Mouse (Mus musculus): ENCODE measurements around the gene Ubash3a. TPM values are rescaled to one million over a fixed set of nuclear protein-coding genes. Genes with fewer than 3 reads are reported as not detected.
A peak's percentile ranks its signal among the peaks of the same experiment; 100 is the strongest.

The Ubash3a gene
- total RNA-seq, 2 experiments from 2014 or later: not detected

DNA sequence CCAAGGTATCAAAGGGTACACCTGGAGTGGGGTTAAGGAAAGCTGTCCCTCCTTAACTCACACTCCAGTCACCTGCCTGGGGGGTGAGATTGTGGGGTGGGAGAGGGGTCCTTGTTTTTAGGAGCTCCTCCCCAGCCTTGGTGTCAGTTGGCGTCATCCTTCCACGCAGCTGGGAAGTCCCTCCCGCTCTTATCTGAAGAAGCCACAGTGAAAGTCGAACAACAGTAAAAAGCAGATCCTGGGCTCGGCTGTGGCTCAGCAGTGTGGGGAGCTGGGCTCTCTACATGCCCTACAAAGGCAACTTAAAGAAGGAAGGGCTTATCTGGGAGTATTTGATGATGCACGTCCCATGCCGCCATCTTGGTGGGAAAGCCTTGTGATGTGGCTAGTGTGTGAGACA is 2.6 kb downstream of the Ubash3a start:
- intact Hi-C loops (cut with DNase I): no loop called here
- DNase-seq (ENCODE audit: low spot score in 2 of 2): no peak

DNA sequence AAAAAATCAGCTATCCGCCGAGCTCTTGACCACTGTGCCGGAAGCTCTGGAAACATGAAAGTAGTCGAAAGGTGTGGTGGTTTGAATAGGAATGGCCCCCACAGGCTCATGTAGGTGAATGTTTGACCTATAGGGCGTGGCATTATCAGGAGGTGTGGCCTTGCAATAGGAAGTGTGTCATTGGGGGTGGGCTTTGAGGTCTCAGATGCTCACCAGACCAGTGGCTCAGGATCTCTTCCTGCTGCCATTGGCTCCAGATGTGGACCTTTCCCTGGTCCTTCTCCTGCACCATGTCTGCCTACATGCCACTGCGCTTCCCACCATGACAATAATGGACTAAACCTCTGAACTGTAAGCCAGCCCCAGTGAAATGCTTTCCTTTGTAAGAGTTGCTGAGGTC is 4.2 kb downstream of the Ubash3a start:
- intact Hi-C loops (cut with DNase I): no loop called here
- no peak for DNase-seq (ENCODE audit: low spot score in 2 of 2)

DNA sequence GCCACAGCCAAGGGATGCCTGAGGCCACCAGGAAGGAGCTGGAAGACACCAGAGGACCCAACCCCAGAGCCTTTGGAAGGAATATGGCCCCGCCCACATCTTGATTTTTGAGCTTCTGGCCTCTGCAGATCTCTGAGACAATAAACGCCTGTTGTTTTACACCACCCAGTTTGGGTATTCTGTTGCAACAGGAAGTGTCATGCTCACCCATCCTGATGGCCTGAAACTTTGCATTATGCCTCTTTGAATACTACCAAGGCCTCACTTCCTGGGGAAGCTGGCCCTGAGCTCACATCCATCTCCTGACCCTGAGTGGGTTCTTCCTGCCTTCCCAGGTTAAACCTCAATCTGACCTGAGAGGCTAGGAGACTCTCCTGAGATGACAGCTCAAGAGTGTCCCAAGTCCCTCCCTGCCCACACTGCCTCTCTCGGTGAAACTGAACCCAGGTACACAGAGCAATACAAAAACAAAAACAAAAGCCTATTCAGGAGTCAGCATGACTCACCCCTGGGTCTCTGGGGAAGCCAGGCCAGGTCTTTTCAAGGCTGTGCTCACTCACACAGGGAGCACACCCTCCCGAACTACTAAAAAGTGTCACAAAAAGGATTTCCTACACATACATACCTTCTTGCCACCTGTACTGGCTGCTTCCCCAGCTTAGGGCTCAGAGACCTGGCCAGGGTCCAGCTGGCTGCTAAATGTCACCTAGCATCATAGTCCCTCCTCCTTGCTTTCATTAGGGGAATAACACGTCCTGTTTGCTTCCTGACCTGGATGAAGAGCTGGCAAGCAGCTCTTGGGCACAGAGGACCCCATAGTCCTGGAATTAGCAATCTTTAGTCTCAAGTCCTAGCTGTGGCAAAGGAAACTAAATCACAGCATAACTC is 8.6 kb downstream of the Ubash3a start:
- no peak for DNase-seq (ENCODE audit: low spot score in 2 of 2)
- intact Hi-C loops (cut with DNase I): no loop called here

DNA sequence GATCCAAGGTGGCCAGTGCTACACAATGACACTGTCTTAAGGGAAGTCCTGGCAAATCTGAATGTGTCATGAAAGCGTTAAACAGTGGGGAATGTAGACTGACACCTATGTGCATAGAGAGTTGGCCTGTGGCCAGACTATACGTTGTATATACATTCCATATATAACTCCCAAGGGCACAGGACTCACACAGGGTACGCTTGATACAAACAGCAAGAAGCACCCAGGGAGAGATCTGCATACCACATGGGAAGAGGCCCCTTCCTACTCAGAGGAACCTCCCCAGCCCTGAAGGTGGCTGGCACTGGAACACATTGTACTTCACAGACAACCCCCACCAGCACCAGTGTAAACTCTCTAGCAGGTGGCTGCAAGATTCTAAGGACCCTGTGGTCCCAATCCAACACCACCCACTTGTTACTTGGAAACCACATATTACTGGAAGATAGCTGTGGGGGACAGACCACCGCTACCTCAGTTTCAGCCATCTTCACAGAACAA is 15.2 kb downstream of the Ubash3a start:
- intact Hi-C loops (cut with DNase I): no loop called here
- peak in 1 of 2 experiments; percentile 28 for DNase-seq (ENCODE audit: low spot score in 2 of 2)

DNA sequence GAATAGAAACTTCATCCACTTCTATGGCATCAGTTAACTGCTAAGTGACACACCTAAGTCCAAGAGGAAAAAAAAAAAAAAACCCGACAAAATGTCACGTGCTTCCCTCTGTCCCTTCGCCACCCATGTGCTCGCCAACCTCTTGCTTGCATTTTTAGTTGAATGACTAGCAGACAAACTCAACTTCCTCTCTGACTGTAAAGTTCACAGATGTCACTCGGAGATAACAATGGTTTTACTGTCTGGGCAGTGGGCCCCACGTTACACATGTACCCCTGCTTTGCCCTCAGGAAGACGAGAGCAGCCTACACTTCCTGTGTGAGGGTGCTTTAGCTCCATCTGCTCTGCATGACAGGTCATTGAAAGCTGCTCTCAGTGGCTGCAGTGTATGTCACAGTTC is 16.2 kb downstream of the Ubash3a start:
- no peak for DNase-seq (ENCODE audit: low spot score in 2 of 2)
- intact Hi-C loops (cut with DNase I): no loop called here

DNA sequence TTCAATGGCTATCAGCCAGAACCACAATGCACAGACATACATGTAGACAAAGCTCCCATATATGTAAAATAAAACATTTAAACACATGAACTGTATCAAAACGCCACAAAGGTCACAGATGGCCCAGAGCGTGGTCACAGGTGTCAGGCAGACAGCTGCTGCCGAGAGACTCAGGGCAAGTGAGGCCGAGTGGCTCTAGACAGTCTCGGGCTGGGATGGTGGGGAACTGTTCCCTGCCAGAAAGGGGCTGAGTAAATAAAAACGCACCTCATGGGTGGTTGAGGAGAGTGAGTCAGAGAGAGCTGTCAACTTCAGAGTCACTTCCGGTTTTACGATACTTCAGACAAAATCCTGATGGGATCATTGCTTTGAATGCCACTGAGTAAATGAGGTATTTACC is 16.9 kb downstream of the Ubash3a start:
- intact Hi-C loops (cut with DNase I): no loop called here

DNA sequence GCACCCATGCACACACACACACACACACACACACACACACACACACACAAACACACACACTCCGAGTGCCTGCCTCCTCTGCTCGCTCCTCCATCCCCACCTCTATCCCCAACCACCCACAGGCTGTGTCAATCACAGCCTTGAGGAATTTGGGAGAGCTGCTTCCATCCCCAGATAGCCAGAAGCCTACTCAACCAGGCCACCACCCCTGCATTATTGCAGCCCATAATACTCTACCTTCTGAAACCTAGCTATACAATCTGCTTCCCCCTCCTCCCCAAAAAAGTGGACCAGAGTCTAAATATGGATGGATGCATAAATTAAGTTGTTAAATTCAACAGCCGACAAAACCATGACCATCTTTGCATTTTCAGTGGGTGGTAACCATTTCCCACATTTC is 18.7 kb downstream of the Ubash3a start:
- DNase-seq (ENCODE audit: low spot score in 2 of 2): peak; percentile 22 to 52
- intact Hi-C loops (cut with DNase I): no loop called here

More for the DNA sequence above, 16.9 kb downstream of the Ubash3a start:
- DNase-seq (ENCODE audit: low spot score in 2 of 2): no peak

DNA sequence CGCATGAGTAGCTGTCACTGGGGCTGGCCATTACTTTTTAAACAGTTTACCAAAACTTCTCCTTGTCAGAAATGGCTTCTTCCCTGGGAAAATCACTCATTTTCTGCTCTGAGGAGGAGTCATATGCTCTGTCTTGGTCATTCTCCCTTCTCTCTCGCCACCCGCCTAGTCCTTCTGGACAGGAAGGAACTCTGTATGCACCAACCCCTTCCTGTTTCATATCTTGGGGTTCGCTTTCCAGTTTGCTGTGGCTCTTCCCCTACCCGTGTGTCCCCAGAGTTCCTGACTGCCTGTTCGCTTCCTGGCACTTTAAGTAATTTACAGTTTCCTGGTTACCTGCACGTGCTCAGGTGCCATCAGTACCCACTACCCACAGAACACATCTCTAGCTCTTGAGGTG is 19.3 kb downstream of the Ubash3a start:
- intact Hi-C loops (cut with DNase I): no loop called here

DNA sequence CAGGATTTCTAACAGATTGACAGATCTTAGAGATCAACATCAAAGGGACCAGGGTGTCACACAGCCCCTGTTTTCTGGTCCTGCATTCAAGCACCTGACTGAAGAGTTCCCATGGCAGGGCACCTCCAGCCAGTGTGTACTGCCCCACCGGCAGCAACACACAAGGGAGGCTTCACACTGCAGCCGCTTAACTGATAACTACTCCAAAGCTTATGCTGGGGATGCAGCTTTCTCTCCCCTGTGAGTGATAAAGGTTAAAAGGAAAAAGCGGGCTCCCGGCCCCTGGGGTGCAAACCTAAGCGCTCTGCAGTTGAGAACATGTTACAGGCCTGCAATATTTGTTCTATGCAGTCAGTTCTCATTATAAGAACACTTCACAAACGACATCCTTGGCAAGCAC is 24.1 kb downstream of the Ubash3a start:
- intact Hi-C loops (cut with DNase I): no loop called here
- no peak for DNase-seq (ENCODE audit: low spot score in 2 of 2)

More for the DNA sequence above, 19.3 kb downstream of the Ubash3a start:
- no peak for DNase-seq (ENCODE audit: low spot score in 2 of 2)

DNA sequence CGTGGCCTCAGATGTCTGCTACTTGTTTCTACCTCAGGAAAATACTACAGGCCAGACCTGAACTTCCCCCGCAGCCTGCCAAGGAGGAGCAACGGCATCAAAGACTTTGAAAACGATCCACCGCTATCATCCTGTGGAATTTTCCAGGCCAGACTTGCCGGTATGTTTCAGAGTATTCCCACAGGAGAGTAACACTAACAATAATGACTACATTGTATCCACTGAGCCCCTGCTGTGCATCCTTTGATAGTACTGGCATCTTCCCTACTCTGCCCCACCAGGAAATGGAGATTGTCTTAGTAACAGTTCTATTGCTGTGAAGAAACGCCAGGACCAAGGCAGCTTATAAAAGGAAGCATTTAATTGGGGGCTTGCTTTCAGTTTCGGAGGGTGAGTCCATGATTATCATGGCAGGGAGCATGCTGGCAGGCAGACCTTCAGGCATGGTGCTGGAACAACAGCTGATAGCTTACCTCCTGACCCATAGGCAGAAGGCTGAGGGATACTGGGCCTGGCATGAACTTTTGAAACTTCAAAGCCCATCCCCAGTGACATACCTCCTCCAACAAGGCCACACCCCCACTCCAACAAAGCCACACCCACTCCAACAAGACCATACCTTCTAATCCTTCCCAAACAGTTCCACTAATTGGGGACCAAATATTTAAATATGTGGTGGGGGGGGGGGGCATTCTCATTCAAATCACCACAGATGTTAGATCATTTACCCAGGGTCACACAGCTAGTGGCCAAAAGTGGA is 24.8 kb downstream of the Ubash3a start:
- intact Hi-C loops (cut with DNase I): no loop called here
- DNase-seq (ENCODE audit: low spot score in 2 of 2): no peak

DNA sequence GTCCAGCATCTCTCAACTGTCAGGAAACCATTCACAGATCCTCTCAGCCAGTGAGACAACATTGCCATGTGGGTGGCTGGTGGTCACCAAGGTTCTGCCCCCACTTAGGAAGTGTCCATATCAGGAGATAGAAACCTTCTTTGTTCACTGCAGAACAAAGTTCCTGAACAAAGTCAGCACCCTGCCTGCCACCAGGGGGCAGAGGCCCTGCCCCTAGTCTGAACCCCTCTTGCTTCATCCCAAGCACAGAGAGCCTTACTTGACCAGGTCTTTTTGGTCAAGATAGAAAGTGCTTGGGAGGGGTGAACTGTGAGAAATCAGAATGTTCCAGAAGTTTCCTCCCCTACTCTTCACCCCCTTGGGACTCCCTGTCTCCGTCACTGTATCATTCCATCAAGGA is 28.2 kb downstream of the Ubash3a start:
- intact Hi-C loops (cut with DNase I): no loop called here
- DNase-seq (ENCODE audit: low spot score in 2 of 2): no peak

DNA sequence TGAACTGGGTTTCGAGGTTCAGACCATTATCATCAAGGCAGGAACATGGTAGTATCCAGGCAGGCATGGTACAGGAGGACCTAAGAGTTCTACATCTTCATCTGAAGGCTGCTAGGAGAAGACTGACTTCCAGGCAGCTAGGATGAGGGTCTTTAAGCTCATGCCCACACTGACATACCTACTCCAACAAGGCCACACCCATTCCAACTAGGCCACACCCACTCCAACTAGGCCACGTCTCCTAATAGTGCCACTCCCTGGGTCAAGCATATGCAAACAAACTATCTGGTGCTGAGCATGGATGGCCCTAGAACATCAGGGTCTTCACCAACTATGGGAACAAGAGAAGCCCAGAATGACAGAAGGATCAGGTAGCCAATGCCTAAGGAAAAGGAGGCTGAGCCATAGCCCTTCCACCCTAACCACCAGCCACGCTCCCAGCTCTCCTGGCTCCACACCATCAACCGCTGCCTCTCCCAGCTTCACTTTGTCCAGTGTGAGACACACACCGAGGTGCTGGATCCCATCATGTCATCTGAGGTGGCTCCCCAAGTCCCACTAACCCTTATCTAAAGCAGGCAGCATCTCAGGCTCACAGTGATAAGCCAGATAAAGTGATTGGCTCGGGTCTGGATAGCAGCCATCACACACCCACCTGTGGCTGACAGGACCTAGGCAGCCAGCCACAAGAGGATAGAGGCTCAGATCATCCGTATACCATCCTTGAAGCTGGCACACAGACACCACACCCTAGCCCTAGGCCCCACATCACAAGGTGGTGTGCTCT is 30.8 kb downstream of the Ubash3a start:
- DNase-seq (ENCODE audit: low spot score in 2 of 2): no peak
- intact Hi-C loops (cut with DNase I): no loop called here

DNA sequence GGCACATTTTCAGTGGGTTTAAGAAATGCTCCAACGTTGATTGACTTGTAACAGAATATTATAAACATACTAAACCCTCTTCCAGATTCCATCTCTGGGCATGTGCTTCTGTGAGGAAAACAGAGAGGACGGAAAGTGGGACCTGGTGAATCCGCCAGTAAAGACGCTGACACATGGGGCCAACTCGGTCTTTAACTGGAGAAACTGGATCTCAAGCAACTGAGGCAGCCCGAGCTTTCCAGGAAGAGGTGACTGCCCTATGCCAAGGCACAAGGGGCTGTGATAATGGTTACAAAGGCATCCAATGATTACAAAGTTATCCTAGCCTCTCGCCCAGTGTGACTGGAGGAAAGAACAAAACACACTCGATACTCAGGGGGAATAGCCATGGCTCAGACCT is 33.5 kb downstream of the Ubash3a start:
- DNase-seq (ENCODE audit: low spot score in 2 of 2): no peak
- intact Hi-C loops (cut with DNase I): no loop called here

DNA sequence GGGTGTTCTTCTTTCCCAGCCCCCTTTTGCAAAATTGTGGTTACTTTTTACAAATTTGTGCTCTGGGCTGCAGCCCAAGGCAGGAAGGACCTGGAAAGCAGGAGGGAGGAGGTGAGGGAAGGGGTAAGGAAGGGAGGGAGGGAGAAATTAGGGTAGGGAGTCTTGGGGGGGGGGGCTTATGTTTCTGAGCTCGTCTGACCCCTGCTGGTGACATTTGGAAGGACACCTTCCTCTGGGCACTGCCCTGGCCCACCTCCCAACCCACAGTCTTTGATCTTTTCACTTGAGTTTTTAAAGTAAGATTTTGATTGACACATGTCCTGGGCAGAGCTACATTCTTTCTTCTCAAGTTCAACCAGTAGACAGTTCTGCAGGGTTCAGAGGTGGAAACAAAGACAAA is 35.1 kb downstream of the Ubash3a start:
- intact Hi-C loops (cut with DNase I): no loop called here
- no peak for DNase-seq (ENCODE audit: low spot score in 2 of 2)

DNA sequence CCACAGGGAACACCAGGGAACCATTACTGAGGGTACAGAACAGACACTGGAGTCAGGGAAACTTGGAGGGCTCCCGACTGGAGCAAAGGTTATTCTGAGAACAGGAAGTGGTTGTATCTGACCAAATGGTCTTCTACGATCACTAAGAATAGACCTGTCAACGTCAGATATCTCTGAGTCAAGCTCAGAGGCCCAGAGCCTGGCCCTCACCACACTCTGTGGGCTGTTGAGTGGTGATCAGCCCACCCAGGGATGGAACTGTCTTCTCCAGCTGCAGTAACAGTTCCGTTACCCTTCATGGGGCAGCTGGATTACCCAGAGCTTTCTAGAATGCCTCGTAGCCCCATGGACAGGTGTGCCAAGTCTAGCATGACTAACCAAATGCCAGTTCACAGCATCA is 37.6 kb downstream of the Ubash3a start:
- no peak for DNase-seq (ENCODE audit: low spot score in 2 of 2)
- intact Hi-C loops (cut with DNase I): no loop called here

DNA sequence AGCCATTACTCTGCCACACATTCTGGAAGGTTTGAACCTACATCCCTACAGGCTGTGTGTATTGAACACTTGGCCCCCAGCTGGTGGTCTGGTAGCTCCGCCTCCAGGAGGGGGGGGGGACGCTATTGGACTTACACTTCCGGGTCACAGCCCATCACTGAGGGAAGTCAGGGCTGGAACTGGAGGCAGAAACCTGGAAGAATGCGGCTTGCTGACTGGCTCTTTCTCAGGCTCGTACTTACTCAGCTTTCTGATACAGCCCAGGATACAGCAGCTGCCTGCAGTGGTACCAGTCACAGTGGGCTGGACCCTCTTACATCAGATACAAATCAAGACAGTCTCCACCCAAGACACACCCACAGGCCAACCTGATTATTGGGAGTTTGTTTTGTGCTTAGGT is 39.5 kb downstream of the Ubash3a start:
- intact Hi-C loops (cut with DNase I): no loop called here
- no peak for DNase-seq (ENCODE audit: low spot score in 2 of 2)

DNA sequence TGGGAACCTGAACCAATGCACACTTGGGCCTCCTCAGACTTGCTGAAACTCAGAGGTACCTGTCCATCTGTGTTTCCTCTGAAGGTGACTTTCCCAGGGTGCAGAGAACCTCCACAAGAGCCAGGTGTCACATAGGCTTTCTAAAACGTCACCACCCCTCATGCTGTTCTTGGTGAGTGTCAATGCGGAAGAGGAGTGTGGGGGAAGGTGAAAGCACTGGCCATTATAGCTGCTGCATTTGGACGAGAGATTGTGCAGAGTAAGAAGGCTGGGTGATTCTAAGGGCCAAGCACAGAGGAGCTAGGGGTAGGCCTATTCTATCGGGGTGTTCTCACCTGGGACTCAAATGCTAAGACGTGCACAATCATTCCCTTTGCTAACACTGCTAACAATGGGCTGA is 46.3 kb downstream of the Ubash3a start:
- intact Hi-C loops (cut with DNase I): loop anchor here (1.0 kb wide), 1 partner anchor 54 kb away; no protein-coding TSS in a partner anchor
- no peak for DNase-seq (ENCODE audit: low spot score in 2 of 2)

DNA sequence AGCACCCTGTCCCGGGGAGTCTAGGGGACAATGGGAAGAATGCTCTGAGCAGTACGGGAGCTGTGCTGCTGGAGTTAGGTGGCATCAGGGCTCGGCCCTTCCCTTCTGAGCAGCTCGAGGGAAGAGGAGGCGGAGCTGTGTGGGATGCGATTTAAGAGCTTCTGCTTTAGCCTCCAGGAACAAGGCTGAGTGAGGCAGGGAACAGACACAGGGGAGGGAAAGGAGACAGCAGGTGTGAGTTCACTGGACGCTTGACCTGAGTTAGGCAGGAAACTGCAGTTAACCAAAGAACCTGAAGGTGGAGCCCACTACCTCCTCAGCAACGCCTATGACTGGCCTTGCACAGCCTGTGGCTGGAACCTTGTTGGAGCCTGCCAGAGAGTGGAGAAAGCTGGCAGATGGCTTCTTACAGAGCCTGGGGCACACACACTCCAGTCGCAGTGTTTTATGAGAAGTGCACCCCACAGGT is 46.8 kb downstream of the Ubash3a start:
- DNase-seq (ENCODE audit: low spot score in 2 of 2): peak; percentile 84 to 85
- intact Hi-C loops (cut with DNase I): loop anchor here (1.0 kb wide), 1 partner anchor 54 kb away; no protein-coding TSS in a partner anchor

DNA sequence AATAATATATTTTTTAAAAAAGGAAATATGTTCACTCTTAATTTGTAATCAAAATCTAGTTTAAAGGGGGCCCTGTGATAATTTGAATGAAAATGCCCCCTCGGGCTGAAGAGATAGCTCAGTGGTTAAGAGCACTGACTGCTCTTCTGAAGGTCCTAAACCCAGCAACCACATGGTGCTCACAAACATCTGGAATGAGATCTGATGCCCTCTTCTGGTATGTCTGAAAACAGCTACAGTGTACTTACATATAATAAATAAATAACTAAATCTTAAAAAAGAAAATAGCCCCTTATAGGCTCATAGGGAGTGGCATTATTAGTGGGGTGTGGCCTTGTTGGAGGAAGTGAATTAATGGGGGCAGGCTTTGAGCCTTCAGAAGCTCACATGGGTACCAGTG is 49.5 kb downstream of the Ubash3a start:
- intact Hi-C loops (cut with DNase I): no loop called here
- no peak for DNase-seq (ENCODE audit: low spot score in 2 of 2)

DNA sequence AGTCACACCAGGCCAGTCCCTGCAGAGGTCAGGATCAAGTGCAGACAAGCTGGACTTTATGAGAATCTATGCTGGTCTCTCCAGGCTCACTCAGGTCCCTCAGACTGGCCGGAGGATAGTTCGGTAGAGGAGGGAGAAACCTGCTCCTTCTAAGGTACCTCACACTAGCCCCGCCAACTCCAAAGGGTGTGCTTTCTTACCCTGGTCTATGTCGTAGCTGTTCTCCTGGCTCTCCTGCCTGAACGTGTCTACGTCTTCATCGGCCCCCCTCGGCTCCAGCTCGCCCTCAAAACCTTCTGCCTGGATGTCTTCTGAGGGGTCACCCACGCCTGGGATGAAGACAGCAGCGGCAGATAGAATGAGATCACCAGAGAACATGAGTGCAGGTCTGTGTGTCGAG is 50.2 kb downstream of the Ubash3a start:
- intact Hi-C loops (cut with DNase I): no loop called here

More for the DNA sequence above, 50.2 kb downstream of the Ubash3a start:
- DNase-seq (ENCODE audit: low spot score in 2 of 2): no peak
